Mouse (Mus musculus) cerebellum, adult 2 months (tissue): ENCODE measurements around the gene Fra10ac1. TPM values are rescaled to one million over a fixed set of nuclear protein-coding genes. Genes with fewer than 3 reads are reported as not detected.
A peak's percentile ranks its signal among the peaks of the same experiment; 100 is the strongest.

Experiments
- DNase-seq, 2 experiments: peaks; one replicate each; pipeline ENCODE4 v3.0.0; 2021
- H3K27ac ChIP-seq: fragments of 200-500 bp; 2 replicates; pipeline ENCODE4 v1.5.1; 2012; ENCODE audit warnings: low read length, control low read depth, inconsistent platforms; ENCODE audit not compliant: insufficient read depth
- H3K27me3 ChIP-seq: fragments of 200-500 bp; 2 replicates; pipeline ENCODE4 v1.6.1; 2012; ENCODE audit warnings: inconsistent platforms, mild to moderate bottlenecking, low read length, moderate library complexity; ENCODE audit not compliant: control insufficient read depth, insufficient read depth
- H3K4me1 ChIP-seq: fragments of 200-500 bp; 2 replicates; pipeline ENCODE4 v1.6.1; 2011; ENCODE audit warnings: low read length; ENCODE audit not compliant: control insufficient read depth, insufficient read depth
- H3K4me3 ChIP-seq: fragments of 200-500 bp; replicated peaks from 2 replicates; pipeline ENCODE3; 2011; ENCODE audit warnings: mild to moderate bottlenecking, low read depth, low read length, control low read depth; ENCODE audit not compliant: insufficient read depth
- CTCF ChIP-seq: fragments of 200-500 bp; IDR thresholded peaks from 2 replicates; pipeline ENCODE4 v1.5.1; 2011; ENCODE audit warnings: low read depth, mild to moderate bottlenecking, control low read depth, low read length, moderate library complexity, borderline replicate concordance; ENCODE audit not compliant: insufficient read depth
- POLR2A ChIP-seq: fragments of 200-500 bp; IDR thresholded peaks from 2 replicates; pipeline ENCODE4 v1.6.1; 2011; ENCODE audit warnings: low read length, control low read depth, borderline replicate concordance; ENCODE audit not compliant: insufficient read depth
- WGBS: fragments of 180-500 bp; shearing (Covaris S2); methylation state at CpG from one replicate; pipeline ENCODE4 v1.1.7; 2018; 5-methylcytosine and 5-hydroxymethylcytosine counted together
- polyA plus RNA-seq: library from polyadenylated mRNA; depleted of rRNA; stranded (reverse); fragments of >200 nt; gene quantifications from 2 replicates; pipeline ENCODE4 v1.2.3, GENCODE M21; 2012

Fra10ac1 gene
- polyA plus RNA-seq, 1 experiment = 28.3 TPM

DNA sequence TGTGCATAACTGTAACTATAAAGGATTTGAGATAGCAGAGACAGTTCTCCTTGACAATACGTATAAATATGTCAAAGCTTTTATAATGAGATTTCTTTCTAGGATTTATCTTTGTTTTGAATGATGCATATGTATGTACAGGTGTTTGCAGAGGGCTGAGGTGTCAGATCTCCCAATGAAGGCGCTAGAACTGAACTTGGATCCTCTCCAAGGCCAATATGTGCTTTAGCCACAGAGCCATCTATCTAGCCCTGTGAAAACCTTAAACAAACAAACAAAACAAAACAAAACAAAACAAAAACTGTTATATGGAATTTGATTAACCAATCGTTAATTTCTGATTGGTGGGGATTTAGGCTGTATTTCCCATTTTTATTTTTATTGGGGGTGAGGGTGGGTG, 33.4 kb downstream of the Fra10ac1 start:
- TF ChIP-seq POLR2A = no peak
- TF ChIP-seq CTCF = no peak
- H3K27ac ChIP-seq = no peak overlapping the region
- no peak overlapping the region for H3K4me3 ChIP-seq
- WGBS = 87% methylated on average over 3 of the region's 3 CpGs
- H3K4me1 ChIP-seq = no peaks in the 10 kb centered on the region; the same call in none of the 2 replicates
- H3K27me3 ChIP-seq = no peaks in the 10 kb centered on the region
- no peak for DNase-seq

DNA sequence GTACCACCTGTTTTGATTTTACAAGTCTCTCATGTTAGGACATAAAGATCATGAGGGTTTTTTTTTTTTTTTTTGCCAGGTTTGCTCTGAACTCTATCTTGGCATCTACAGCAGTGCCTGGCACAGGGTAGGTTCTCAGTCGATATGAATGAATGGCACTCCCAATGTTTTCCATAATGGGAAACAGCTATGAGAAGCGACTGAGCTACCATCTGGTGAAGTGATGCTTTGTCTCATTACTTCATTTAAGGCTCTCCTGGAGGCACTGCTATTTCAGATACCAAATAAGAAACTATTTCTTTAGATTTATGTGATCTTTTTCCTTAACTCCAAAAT, 36.6 kb downstream of the Fra10ac1 start:
- no peaks in the 10 kb centered on the region; the same call in none of the 2 replicates for H3K4me1 ChIP-seq
- no peak for TF ChIP-seq POLR2A
- TF ChIP-seq CTCF = no peak
- H3K27ac ChIP-seq = no peak overlapping the region
- H3K27me3 ChIP-seq = no peaks in the 10 kb centered on the region
- DNase-seq = peak in 1 of 2 experiments; percentile 43
- H3K4me3 ChIP-seq = no peak overlapping the region
- 10% methylated on average over 2 of the region's 2 CpGs for WGBS

DNA sequence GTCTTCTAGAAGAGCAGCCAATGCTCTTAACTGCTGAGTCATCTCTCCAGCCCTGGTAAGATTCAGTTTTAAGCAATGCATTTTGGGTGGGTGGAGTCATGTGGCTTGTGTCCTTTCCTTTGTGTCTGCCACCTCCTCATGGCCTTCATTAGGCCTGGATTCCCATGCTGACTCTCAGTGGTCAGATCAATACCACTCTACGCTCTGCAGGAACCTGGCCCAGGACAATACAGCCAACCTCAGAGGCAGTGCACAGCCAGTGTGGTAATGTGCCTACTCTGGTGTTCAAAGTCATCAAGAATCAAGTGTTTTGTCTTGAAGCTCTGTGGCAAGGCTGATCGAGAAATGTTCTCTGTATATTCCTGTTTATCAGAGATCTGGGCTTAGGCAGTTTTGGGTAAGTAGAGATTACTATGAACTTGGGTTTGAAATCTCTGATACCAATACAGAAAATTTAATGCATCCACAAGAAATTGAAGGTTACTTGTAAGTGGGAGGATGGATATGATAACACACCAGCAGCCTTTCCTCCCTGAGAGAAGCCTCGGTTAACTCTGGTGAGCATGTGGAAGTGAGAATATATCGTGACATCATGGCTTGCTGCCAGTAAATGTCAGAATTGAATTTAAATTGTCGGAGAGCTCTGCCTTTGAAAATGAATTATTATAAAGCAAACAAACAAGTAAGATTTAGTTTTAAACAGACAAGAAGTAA, 37.2 kb downstream of the Fra10ac1 start:
- no peak for DNase-seq
- WGBS = 41% methylated on average over 5 of the region's 5 CpGs
- H3K27me3 ChIP-seq = no peaks in the 10 kb centered on the region
- no peaks in the 10 kb centered on the region; the same call in none of the 2 replicates for H3K4me1 ChIP-seq
- H3K4me3 ChIP-seq = no peak overlapping the region
- no peak for TF ChIP-seq POLR2A
- TF ChIP-seq CTCF = no peak
- H3K27ac ChIP-seq = no peak overlapping the region

DNA sequence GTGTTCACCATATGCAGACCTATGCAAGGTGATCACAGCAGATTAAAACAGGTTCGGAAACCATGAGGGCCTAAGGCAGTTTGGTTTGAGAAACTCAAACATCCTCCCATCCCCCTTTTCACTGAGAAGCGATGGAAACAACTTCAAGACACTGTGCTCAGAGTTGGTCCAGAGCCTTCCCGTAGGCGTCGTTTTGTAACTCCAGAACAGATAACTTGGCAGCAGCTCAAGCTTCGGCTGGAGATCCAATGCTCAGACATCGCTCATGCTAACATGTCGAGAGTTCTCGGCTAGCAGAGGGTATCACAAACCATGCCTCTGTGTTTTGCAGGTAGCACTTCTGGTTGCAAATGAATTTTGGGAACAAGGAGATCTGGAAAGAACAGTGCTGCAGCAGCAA, 44.3 kb downstream of the Fra10ac1 start:
- no peak for DNase-seq
- 72% methylated on average over 9 of the region's 9 CpGs for WGBS

DNA sequence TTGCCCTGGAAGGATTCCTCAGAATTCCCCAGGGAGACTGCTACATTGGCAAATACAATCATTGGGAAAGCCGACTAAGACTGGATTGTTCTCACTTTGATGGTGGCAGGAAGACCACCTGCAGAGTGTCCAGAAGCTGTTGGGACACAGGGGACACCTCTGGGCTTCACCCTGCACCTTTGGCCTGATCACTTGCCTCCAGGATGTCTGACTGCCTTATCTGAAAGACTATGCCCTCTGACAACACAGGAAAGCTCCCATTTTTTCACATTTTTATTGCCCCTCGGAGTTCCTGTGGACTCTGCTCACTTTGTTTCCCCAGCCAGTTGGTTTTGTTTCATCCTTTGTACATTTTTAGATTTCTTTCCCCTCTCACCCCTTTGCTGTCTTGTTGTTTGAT, 59.3 kb downstream of the Fra10ac1 start:
- Histone ChIP-seq H3K27ac (no peak overlapping the region), H3K4me3 (no peak overlapping the region), H3K27me3 (no peaks in the 10 kb centered on the region), H3K4me1 (no peaks in the 10 kb centered on the region)
- DNase-seq = no peak
- WGBS = 33% methylated on average over 2 of the region's 2 CpGs
- TF ChIP-seq CTCF (no peak), POLR2A (no peak)

More for the DNA sequence above, 44.3 kb downstream of the Fra10ac1 start:
- no peak overlapping the region for H3K27ac ChIP-seq
- no peak for TF ChIP-seq POLR2A
- no peak for TF ChIP-seq CTCF
- H3K4me3 ChIP-seq = no peak overlapping the region
- no peaks in the 10 kb centered on the region for H3K27me3 ChIP-seq
- H3K4me1 ChIP-seq = no peaks in the 10 kb centered on the region

DNA sequence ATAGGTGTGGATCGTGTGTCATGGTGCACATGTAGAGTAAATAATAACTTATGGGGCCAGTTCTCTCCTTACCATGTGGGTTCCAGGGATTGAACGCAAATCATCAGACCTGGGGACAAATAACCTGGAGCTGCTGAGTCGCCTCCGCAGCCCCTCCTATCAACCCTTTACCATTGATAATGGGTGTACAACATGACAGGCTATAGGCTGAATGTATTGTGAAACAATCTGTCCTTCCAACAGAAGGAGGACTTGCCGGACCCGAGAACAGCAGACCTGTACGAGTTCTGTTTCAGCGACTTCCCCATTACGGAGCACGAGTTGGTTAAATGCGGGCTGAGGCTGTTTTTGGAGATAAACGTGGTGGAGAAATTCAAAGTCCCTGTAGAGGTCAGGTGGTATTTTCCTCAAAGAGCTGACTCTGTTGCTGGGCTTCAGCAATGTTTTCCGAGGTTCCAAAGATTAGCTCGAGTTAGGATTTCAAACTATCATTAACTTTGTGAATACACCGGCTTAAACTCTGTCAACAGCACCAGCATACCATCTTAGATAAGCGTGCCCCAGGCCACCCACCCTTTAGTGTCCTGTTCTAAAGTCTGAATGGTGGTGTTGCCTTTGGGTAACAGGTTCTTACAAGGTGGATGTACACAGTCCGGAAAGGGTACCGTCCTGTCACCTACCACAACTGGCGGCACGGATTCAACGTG, 62.2 kb downstream of the Fra10ac1 start:
- WGBS = 95% methylated on average over 21 of the region's 21 CpGs
- TF ChIP-seq CTCF (no peak), POLR2A (no peak)
- H3K4me3 ChIP-seq = no peak overlapping the region
- H3K27me3 ChIP-seq = no peaks in the 10 kb centered on the region
- H3K27ac ChIP-seq = no peak overlapping the region
- DNase-seq = no peak
- H3K4me1 ChIP-seq = no peaks in the 10 kb centered on the region

DNA sequence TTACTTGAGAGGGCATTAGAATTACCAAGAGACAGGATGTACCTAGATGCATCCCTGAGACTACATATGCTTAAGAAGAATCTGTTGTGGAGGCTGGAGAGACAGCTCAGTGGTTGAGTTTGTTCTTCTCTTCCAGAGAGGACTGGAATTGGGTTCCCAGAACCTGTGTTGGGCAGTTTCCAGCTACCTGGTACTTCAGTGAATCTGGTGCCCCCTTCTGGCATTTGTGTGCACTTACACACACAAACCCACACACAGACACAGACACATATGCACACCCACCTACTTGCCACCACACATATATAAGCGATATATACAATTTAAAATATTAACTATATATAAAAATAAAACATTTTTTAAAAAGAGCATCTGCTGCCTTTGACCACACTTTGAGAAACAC, 67.7 kb downstream of the Fra10ac1 start:
- no peak for DNase-seq
- no peak overlapping the region for H3K27ac ChIP-seq

More for the DNA sequence above, 67.7 kb downstream of the Fra10ac1 start:
- Histone ChIP-seq H3K4me3 (no peak overlapping the region), H3K27me3 (no peaks in the 10 kb centered on the region), H3K4me1 (no peaks in the 10 kb centered on the region)
- WGBS = 98% methylated on average over 1 of the region's 1 CpGs
- TF ChIP-seq POLR2A (no peak), CTCF (no peak)
